Mouse (Mus musculus) stomach, postnatal 0 days (tissue): Measurements from ENCODE around the gene Aar2. TPM values are rescaled to one million over a fixed set of nuclear protein-coding genes. Genes with fewer than 3 reads are reported as not detected.

Experiments
- ATAC-seq: fragments of 200-750 bp; cut with Nextera tagmentation; 2 replicates; pipeline ENCODE4 v1.8.0; 2017; ENCODE audit not compliant: low FRiP score, low TSS enrichment
- DNase-seq: peaks from one replicate; pipeline ENCODE4 v3.0.0-alpha.2; 2016; ENCODE audit warnings: low spot score
- H3K27ac ChIP-seq: fragments of 300-500 bp; sonication (generic); replicated peaks from 2 replicates; pipeline ENCODE4 v1.5.1; 2014; ENCODE audit warnings: mild to moderate bottlenecking, control low read depth
- H3K27me3 ChIP-seq: fragments of 300-500 bp; sonication (generic); 2 replicates; pipeline ENCODE4 v1.6.1; 2014; ENCODE audit warnings: low read length; ENCODE audit not compliant: control insufficient read depth, insufficient read depth
- H3K36me3 ChIP-seq: fragments of 300-500 bp; sonication (generic); 2 replicates; pipeline ENCODE4 v1.6.1; 2014; ENCODE audit warnings: low read length, mixed read lengths; ENCODE audit not compliant: control insufficient read depth, insufficient read depth
- H3K4me1 ChIP-seq: fragments of 300-500 bp; sonication (generic); replicated peaks from 2 replicates; pipeline ENCODE4 v1.6.1; 2014; ENCODE audit warnings: antibody characterized with exemption; ENCODE audit not compliant: control insufficient read depth, insufficient read depth
- H3K4me2 ChIP-seq: fragments of 300-500 bp; sonication (generic); replicated peaks from 2 replicates; pipeline ENCODE4 v1.6.1; 2014; ENCODE audit warnings: low read depth, mild to moderate bottlenecking, control low read depth, moderate library complexity
- H3K4me3 ChIP-seq: fragments of 300-500 bp; sonication (generic); 2 replicates; pipeline ENCODE4 v1.5.1; 2014; ENCODE audit warnings: low read depth, low read length, control low read depth
- H3K9ac ChIP-seq: fragments of 300-500 bp; sonication (generic); 2 replicates; pipeline ENCODE4 v1.6.1; 2014; ENCODE audit warnings: mild to moderate bottlenecking, low read length, control low read depth, mixed read lengths
- H3K9me3 ChIP-seq: fragments of 300-500 bp; sonication (generic); 2 replicates; pipeline ENCODE4 v1.6.1; 2016; ENCODE audit warnings: low read length; ENCODE audit not compliant: control insufficient read depth
- CTCF ChIP-seq: IDR thresholded peaks from 2 replicates; pipeline ENCODE4 v1.5.1; 2016; ENCODE audit warnings: antibody characterized with exemption, low read depth, mild to moderate bottlenecking, moderate library complexity
- EP300 ChIP-seq: optimal IDR thresholded peaks from 2 replicates; pipeline ENCODE3; 2016; ENCODE audit warnings: antibody characterized with exemption
- WGBS: fragments of 180-500 bp; shearing (Covaris S2); extraction: QIAGEN DNeasy Blood & Tissue Kit; methylation state at CpG from one replicate; pipeline ENCODE4 v1.1.7; 2014; 5-methylcytosine and 5-hydroxymethylcytosine counted together
- polyA plus RNA-seq: library from polyadenylated mRNA; unstranded; fragments of >200 nt; fragmentation: Nextera tagmentation; extraction: Ambion mirVana; gene quantifications from 2 replicates; pipeline ENCODE4 v1.2.1, GENCODE M21; 2015

Gene Aar2
- 21.1 and 22.5 TPM in 2 replicates for polyA plus RNA-seq

DNA sequence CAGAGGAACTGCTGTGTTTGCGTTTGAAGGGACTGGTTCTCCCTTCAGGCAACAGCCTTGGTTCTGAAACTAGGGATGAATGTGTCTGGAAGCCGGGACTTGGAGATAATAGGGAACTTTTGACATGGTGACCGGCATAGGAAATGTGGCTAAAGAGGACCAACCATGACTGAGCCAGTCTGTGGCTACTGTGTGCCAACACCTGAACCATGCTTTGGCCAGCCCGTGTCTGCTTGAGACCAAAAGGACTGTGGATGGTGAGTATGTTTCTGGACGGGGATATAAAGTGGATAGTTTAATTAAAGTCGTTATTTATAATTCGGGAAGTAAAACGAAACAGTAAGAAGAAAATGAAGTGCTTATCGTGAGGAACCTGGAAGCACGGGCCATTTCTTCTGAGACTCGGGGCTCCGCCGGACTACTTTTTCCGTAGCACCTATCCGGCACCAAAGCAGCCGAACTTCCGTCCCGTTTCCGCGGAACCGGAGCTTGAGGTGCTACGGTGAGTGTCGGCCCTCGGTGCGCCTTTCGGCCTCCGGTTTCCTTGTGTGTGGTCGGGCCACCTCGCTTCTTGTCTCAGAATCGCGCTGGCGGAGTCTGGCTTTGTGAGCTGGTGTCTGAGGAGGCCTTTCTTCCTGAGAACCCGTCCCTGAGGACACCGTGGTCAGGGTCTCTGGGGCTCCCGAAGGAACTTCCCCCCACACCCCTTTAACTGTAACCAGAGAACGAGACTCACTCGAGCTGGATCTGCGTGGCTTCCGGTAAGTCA, at the start of gene Aar2:
Gene Aar2 (plus strand): TSS at position 462 of the 769 bp plus-strand sequence.
- H3K4me1 ChIP-seq = 0 out of 2 replicates have a peak, but pooled peaks cover 2% of the 10 kb centered on the region
- peak within 1 kb of the TSS; percentile 91 for H3K9ac ChIP-seq
- H3K9me3 ChIP-seq = no peaks in the 10 kb centered on the region
- peak within 1 kb of the TSS; percentile 85 for H3K27ac ChIP-seq
- H3K36me3 ChIP-seq = peaks cover 8% of the 10 kb centered on the region; the same call in 1 of the 2 replicates
- ATAC-seq (peak; percentile 71), DNase-seq (peak; percentile 86)
- H3K27me3 ChIP-seq = no peaks in the 10 kb centered on the region
- 4% methylated on average over 39 of the region's 39 CpGs for WGBS
- H3K4me2 ChIP-seq = peak within 1 kb of the TSS; percentile 68
- no peak for TF ChIP-seq CTCF
- no peak for TF ChIP-seq EP300
- peak within 1 kb of the TSS; percentile 83 for H3K4me3 ChIP-seq

DNA sequence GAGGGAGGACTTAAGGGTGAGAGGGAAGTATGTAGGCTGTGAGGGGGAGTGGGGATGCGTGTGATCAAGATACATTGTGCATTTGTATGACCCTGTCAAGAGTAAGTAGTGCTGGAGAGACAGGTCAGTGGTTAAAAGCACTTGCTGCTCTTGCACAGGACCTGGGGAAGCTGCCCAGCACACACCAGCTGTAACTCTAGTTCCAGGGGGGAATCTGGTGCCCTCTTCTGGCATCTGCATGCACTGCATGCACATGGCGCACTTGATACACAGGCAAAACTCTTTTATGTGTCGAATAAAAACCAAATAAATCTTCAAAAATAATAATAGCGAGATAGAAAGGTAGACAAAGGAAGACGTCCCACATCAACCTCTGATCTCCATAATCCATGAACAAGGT, 49.5 kb upstream of the Aar2 start:
- ATAC-seq (peak; percentile 28; the same call in 1 of the 2 replicates), DNase-seq (peak; percentile 74)
- Histone ChIP-seq H3K36me3 (peaks cover 2% of the 10 kb centered on the region; the same call in 1 of the 2 replicates), H3K4me3 (no peak overlapping the region), H3K9ac (no peak overlapping the region), H3K9me3 (no peaks in the 10 kb centered on the region), H3K4me1 (no peaks in the 10 kb centered on the region), H3K4me2 (no peak overlapping the region), H3K27me3 (no peaks in the 10 kb centered on the region), H3K27ac (no peak overlapping the region)
- WGBS = 49% methylated on average over 5 of the region's 5 CpGs
- TF ChIP-seq CTCF (peak; percentile 89), EP300 (no peak)

DNA sequence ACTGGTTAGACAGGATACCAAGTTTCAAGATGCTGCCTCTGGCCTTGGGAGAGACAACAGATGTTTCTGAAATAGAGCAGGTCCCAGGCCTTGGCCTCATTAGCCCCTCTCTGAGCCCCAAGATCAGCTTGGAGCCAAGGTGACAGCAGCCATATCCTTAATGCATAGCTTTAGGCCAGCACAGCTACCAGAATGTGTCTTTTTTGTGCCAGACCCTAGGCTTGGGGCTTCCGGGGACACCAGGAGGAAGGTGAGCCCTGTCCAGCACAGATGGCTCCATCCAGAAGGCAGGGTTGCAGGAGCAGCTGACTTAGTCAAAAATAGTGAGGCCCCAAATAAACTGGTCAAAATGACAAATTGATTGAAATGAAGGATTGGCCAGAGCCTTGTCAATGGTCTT, 46.4 kb upstream of the Aar2 start:
- Histone ChIP-seq H3K4me1 (no peaks in the 10 kb centered on the region), H3K4me2 (no peak overlapping the region), H3K27me3 (no peaks in the 10 kb centered on the region), H3K36me3 (peaks cover 3% of the 10 kb centered on the region), H3K9ac (no peak overlapping the region), H3K9me3 (no peaks in the 10 kb centered on the region), H3K4me3 (no peak overlapping the region), H3K27ac (no peak overlapping the region)
- DNase-seq (no peak), ATAC-seq (no peak)
- 95% methylated on average over 1 of the region's 1 CpGs for WGBS
- TF ChIP-seq EP300 (no peak), CTCF (no peak)

DNA sequence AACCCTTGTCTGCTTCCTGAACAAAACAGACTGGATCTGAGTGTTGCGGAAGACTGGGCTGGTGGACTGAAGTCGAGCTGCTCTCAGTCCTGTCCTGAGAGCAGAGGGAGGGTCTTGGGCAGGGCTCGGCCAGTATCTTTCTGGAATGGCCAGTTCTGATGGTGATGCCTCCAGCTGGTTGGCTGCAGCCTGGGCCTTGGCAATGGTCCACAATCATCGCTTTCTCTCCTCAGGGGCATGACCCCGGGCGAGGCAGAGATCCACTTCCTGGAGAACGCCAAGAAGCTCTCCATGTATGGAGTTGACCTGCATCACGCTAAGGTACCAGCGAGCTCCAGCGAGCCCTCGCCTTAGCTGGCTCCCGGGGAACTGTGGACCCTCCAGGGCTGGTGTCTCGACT, 41.9 kb upstream of the Aar2 start:
- 70% methylated on average over 13 of the region's 13 CpGs for WGBS
- H3K27ac ChIP-seq = no peak overlapping the region
- peaks cover 20% of the 10 kb centered on the region for H3K36me3 ChIP-seq
- DNase-seq (no peak), ATAC-seq (no peak)
- H3K4me2 ChIP-seq = no peak overlapping the region
- no peaks in the 10 kb centered on the region for H3K9me3 ChIP-seq
- no peaks in the 10 kb centered on the region for H3K27me3 ChIP-seq
- TF ChIP-seq CTCF (no peak), EP300 (no peak)
- no peaks in the 10 kb centered on the region for H3K4me1 ChIP-seq
- no peak overlapping the region for H3K4me3 ChIP-seq
- H3K9ac ChIP-seq = no peak overlapping the region

GRCm38 (mm10) chr2:156512028-156512427, 35.4 kb upstream of the Aar2 start:
- Histone ChIP-seq H3K4me2 (no peak overlapping the region), H3K4me3 (no peak overlapping the region), H3K4me1 (no peaks in the 10 kb centered on the region), H3K27me3 (no peaks in the 10 kb centered on the region), H3K9me3 (no peaks in the 10 kb centered on the region), H3K9ac (no peak overlapping the region), H3K36me3 (peaks cover 18% of the 10 kb centered on the region; the same call in 1 of the 2 replicates), H3K27ac (no peak overlapping the region)
- 71% methylated on average over 7 of the region's 7 CpGs for WGBS
- TF ChIP-seq EP300 (no peak), CTCF (no peak)
- no peak for DNase-seq
- no peak for ATAC-seq

DNA sequence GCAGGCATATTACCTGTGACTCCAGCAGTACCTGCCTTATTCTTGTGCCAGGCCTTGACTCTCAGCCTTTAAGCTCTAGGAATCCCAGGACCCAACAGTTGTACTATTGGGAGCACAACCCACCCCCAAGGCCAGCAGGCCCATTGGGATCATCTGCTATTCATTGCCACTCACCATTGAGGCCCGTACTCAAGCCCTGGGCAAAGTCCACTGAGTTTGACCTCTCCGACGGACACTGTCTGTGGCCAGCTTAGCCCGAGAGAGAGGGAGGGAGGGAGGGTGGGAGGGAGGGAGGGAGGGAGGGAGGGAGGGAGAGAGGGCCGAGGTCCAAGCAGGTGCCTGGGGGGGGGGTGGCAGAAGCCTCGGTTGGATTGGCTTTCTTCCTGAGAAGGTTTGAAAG, 34.8 kb upstream of the Aar2 start:
- Histone ChIP-seq H3K36me3 (peaks cover 16% of the 10 kb centered on the region; the same call in 1 of the 2 replicates), H3K4me1 (no peaks in the 10 kb centered on the region), H3K27ac (no peak overlapping the region), H3K4me3 (no peak overlapping the region), H3K27me3 (no peaks in the 10 kb centered on the region), H3K9me3 (no peaks in the 10 kb centered on the region), H3K9ac (no peak overlapping the region), H3K4me2 (no peak overlapping the region)
- TF ChIP-seq CTCF (no peak), EP300 (no peak)
- ATAC-seq = no peak
- WGBS = 59% methylated on average over 3 of the region's 6 CpGs
- no peak for DNase-seq
